Mouse (Mus musculus) leukemia stem cell, adult 10-12 weeks (primary cell): ENCODE results near the gene Slc25a36. TPM values are rescaled to one million over a fixed set of nuclear protein-coding genes. Genes with fewer than 3 reads are reported as not detected.

ENCODE experiments used
- polyA plus RNA-seq: library from polyadenylated mRNA; stranded (reverse); fragments of >175 nt; gene quantifications from 2 replicates; pipeline ENCODE4 v1.2.3, GENCODE M21; 2012; ENCODE audit warnings: low replicate concordance

Gene Slc25a36
- polyA plus RNA-seq: 1.9 and 3.6 TPM in 2 replicates

DNA sequence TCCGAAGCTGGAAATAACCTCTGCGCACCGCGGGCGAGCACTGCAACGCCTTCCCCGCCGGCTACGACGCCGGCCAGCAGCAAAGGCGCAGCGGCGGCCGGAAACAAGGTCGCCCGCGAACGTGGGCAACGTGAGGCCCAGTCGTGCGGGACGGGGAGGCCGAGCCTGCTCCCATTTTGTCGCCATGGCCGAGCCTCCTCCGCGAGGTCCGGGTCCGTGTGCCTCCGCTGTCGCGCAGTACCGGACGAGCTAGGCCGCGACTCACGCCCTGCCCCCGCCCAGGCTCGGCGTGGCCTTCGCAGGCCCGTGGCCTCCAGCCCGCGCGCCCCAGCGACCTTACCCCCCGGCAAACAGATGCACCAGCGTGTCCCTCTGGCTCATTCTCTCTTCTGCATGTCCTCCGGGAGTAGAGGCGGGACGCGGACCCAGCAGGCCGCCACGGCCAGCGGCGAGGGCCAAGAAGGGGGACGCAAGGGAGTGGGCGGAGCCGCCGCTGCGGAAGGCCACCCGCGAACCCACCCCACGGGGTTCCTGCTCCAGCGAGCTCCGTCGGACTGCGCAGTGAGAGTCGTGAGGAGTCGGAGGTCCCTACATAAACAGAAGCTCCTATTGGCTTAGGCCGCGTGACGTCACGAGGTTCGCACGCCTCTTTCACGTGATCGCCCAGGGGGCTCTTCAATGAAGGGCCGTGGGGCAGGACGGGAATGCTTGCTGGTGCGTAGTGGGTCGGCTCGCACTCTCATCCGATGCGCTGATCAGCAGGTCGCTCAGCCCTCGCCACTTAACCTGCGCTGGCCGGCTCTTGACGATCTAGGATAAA, at the start of gene Slc25a36:
Gene Slc25a36 (minus strand): TSS at position 587 of the 820 bp plus-strand sequence.

Other genes starting within 250 kb of the Slc25a36 start
- 0.18 and 0.30 TPM in 2 replicates for gene Pxylp1, start 218.5 kb downstream of the Slc25a36 start, polyA plus RNA-seq
- gene Spsb4, start 92.3 kb downstream of the Slc25a36 start, polyA plus RNA-seq: not detected in 2 replicates